In genomic region chr3:93547749-93548540, GRCm38 (mm10) we compare ENCODE assay signal across 12 mouse cellular contexts. TPM values are rescaled to one million over a fixed set of nuclear protein-coding genes. Genes with fewer than 3 reads are reported as not detected.
DNase-seq lines count a peak whose midpoint lies in the region; ATAC-seq and TF ChIP-seq lines count a peak whose summit lies in the region.
"Had no signal": no experiment of that assay in that cellular context is flagged by ENCODE, and none has a peak within 500 bp of the region (broad histone marks: within the 10 kb centered on the region; RNA-seq: fewer than 3 reads in every experiment).

No protein-coding gene starts in this region.

- peak; percentile 63 for TF ChIP-seq POLR2A in CH12.LX (IDR thresholded peaks at IDR 0.05; ENCODE audit: low read depth, low read length)

- dilution Hi-C loops in CH12.LX (cut with MboI; ENCODE audit: extremely low pct_ligation_motif_present, extremely low pct_unique_long_range_greater_than_20kb, low sequenced_read_pairs), result no loop called here

- H3K4me1 ChIP-seq in CH12.LX (ENCODE audit: control insufficient read depth in 1 of 2, insufficient read depth in 2 of 2), result peaks cover 16 to 54% of the 10 kb centered on the region in 2 experiments
- H3K4me1 ChIP-seq in hindbrain, embryonic 14.5 days (replicated peaks; ENCODE audit: control insufficient read depth, insufficient read depth, low read length), result no peaks in the 10 kb centered on the region
- H3K4me1 ChIP-seq: heart, embryonic 10.5 days; hindbrain, embryonic 13.5 days had no signal

- H3K4me2 ChIP-seq in CH12.LX (ENCODE audit: insufficient read depth, low read depth, poor library complexity, severe bottlenecking), result peak overlapping the region; percentile 86
- H3K4me2 ChIP-seq in hindbrain, embryonic 14.5 days (replicated peaks), result no peak overlapping the region
- H3K4me2 ChIP-seq: hindbrain, embryonic 13.5 days; liver, embryonic 13.5 days had no signal

- peak; percentile 94 for DNase-seq in heart, adult 11 months
- no peak for DNase-seq in heart, postnatal 10 days
- DNase-seq in CH12.LX (ENCODE audit: extremely low read depth), result peak; percentile 70
- DNase-seq in kidney, adult 11 months, result peak; percentile 61
- DNase-seq in naive thymus-derived CD4-positive, alpha-beta T cell, adult 2 months (ENCODE audit: low read depth), result peak; percentile 63
- no peak for DNase-seq in ovary, adult 18-20 months (ENCODE audit: low spot score)
- DNase-seq in hindbrain, embryonic 14.5 days (ENCODE audit: low spot score), result no peak
- no peak for DNase-seq in layer of hippocampus, adult 9-10 months (ENCODE audit: low spot score)
- DNase-seq: cerebellum, adult 11-12 months had no signal

- H3K4me3 ChIP-seq in CH12.LX (replicated peaks in 1 of 3; ENCODE audit: low read depth in 2 of 3, low read length in 2 of 3, poor library complexity in 1 of 3), result peak overlapping the region in 2 of 3 experiments; percentile 6 to 35
- no peak overlapping the region for H3K4me3 ChIP-seq in hindbrain, embryonic 14.5 days (replicated peaks; ENCODE audit: low read length)
- H3K4me3 ChIP-seq: heart, embryonic 10.5 days; hindbrain, embryonic 13.5 days; liver, embryonic 13.5 days had no signal

- peak; percentile 63 for TF ChIP-seq EP300 in CH12.LX (IDR thresholded peaks at IDR 0.05; ENCODE audit: low read length)

- TF ChIP-seq CTCF in CH12.LX (conservative IDR thresholded peaks at IDR 0.05 in 1 of 2, IDR thresholded peaks at IDR 0.05 in 1 of 2; ENCODE audit: low read depth in 2 of 2, low read length in 2 of 2), result no peak

- ATAC-seq in hindbrain, embryonic 14.5 days (ENCODE audit: low FRiP score), result no peak

- peak overlapping the region; percentile 81 for H3K9ac ChIP-seq in CH12.LX (ENCODE audit: insufficient read depth, low read depth)
- no peak overlapping the region for H3K9ac ChIP-seq in hindbrain, embryonic 14.5 days
- H3K9ac ChIP-seq: hindbrain, embryonic 13.5 days; liver, embryonic 13.5 days had no signal

- in situ Hi-C loops in CH12.LX (cut with MboI; ENCODE audit: low pct_ligation_motif_present, low pct_unique_long_range_greater_than_20kb, low sequenced_read_pairs), result loop anchor here (5.0 kb wide), 1 partner anchor 54 kb away; no protein-coding TSS in a partner anchor

- 78% methylated on average over 20 of the region's 20 CpGs for WGBS in hindbrain, embryonic 14.5 days

- H3K36me3 ChIP-seq in CH12.LX (replicated peaks in 1 of 2; ENCODE audit: control insufficient read depth in 1 of 2, insufficient read depth in 1 of 2, low read length in 1 of 2), result no peaks in the 10 kb centered on the region
- H3K36me3 ChIP-seq in hindbrain, embryonic 14.5 days (replicated peaks; ENCODE audit: control insufficient read depth, insufficient read depth), result no peaks in the 10 kb centered on the region
- H3K36me3 ChIP-seq: heart, embryonic 10.5 days; hindbrain, embryonic 13.5 days; liver, embryonic 13.5 days had no signal

- peaks cover 4% of the 10 kb centered on the region for H3K9me3 ChIP-seq in CH12.LX (replicated peaks; ENCODE audit: low read length)
- no peaks in the 10 kb centered on the region for H3K9me3 ChIP-seq in hindbrain, embryonic 14.5 days (ENCODE audit: control insufficient read depth, low read length)
- H3K9me3 ChIP-seq: heart, embryonic 10.5 days; hindbrain, embryonic 13.5 days; liver, embryonic 13.5 days had no signal

- H3K79me2 ChIP-seq in CH12.LX (replicated peaks; ENCODE audit: control insufficient read depth, extremely low read depth, insufficient read depth, poor library complexity, severe bottlenecking), result no peaks in the 10 kb centered on the region

- intact Hi-C loops in heart, postnatal 10 days (cut with DNase I), result loop anchor here (1.0 kb wide), 2 partner anchors 45 to 59 kb away; no protein-coding TSS in a partner anchor

- no peaks in the 10 kb centered on the region for H3K27me3 ChIP-seq in CH12.LX (replicated peaks)
- no peaks in the 10 kb centered on the region for H3K27me3 ChIP-seq in hindbrain, embryonic 14.5 days (ENCODE audit: control insufficient read depth, insufficient read depth, low read length)
- H3K27me3 ChIP-seq: liver, embryonic 13.5 days had no signal

- no peak for TF ChIP-seq RAD21 in CH12.LX (IDR thresholded peaks at IDR 0.05; ENCODE audit: low read depth, low read length)

- H3K27ac ChIP-seq in CH12.LX (ENCODE audit: insufficient read depth, low read depth), result peak overlapping the region; percentile 94
- no peak overlapping the region for H3K27ac ChIP-seq in hindbrain, embryonic 14.5 days
- H3K27ac ChIP-seq: heart, embryonic 10.5 days; hindbrain, embryonic 13.5 days; liver, embryonic 13.5 days had no signal

TF ChIP-seq in CH12.LX, 34 proteins besides CTCF, POLR2A, EP300 and RAD21:
- TF ChIP-seq MAZ (IDR thresholded peaks at IDR 0.05; ENCODE audit: low read depth, low read length) (peak; percentile 16; the same call in 1 of the 2 replicates), UBTF (IDR thresholded peaks at IDR 0.05; ENCODE audit: low read depth, low read length) (no peak), CHD1 (IDR thresholded peaks at IDR 0.05; ENCODE audit: low read depth, low read length) (peak; percentile 93; the same call in 1 of the 2 replicates), MYC (IDR thresholded peaks at IDR 0.05; ENCODE audit: low read depth, low read length) (0 out of 2 replicates have a peak, but pooled peaks have one; percentile 45), IRF4 (IDR thresholded peaks at IDR 0.05; ENCODE audit: low read depth, low read length) (no peak), ELF1 (IDR thresholded peaks at IDR 0.05; ENCODE audit: low read depth, low read length) (no peak; the same call in 1 of the 2 replicates), SMC3 (IDR thresholded peaks at IDR 0.05; ENCODE audit: low read depth, low read length) (no peak), ZC3H11A (IDR thresholded peaks at IDR 0.05; ENCODE audit: low read depth, low read length) (no peak), POLR2AphosphoS2 (IDR thresholded peaks at IDR 0.05; ENCODE audit: low read depth, low read length) (0 out of 2 replicates have a peak, but pooled peaks have one; percentile 31), GABPA (IDR thresholded peaks at IDR 0.05; ENCODE audit: insufficient replicate concordance, low read depth, low read length) (no peak), BHLHE40 (IDR thresholded peaks at IDR 0.05; ENCODE audit: low read depth, low read length) (peak; percentile 26; the same call in 1 of the 2 replicates), CHD2 (IDR thresholded peaks at IDR 0.05; ENCODE audit: low read length) (peak; percentile 56; the same call in 1 of the 2 replicates), MXI1 (IDR thresholded peaks at IDR 0.05; ENCODE audit: low read depth, low read length) (peak; percentile 80), SIN3A (IDR thresholded peaks at IDR 0.05; ENCODE audit: low read length) (peak; percentile 89), E2F4 (IDR thresholded peaks at IDR 0.05; ENCODE audit: insufficient replicate concordance, low read depth, low read length) (no peak), MAFK (IDR thresholded peaks at IDR 0.05; ENCODE audit: insufficient replicate concordance, low read length) (no peak), TCF12 (IDR thresholded peaks at IDR 0.05; ENCODE audit: low read depth, low read length) (peak; percentile 15; the same call in 1 of the 2 replicates), ETS1 (conservative IDR thresholded peaks at IDR 0.05; ENCODE audit: low read depth, low read length) (peak; percentile 8; the same call in 1 of the 2 replicates), NELFE (IDR thresholded peaks at IDR 0.05; ENCODE audit: low read depth, low read length) (peak; percentile 39), USF2 (conservative IDR thresholded peaks at IDR 0.05; ENCODE audit: low read depth, low read length) (no peak), NRF1 (IDR thresholded peaks at IDR 0.05; ENCODE audit: low read depth, low read length) (no peak), KAT2A (IDR thresholded peaks at IDR 0.05; ENCODE audit: insufficient replicate concordance, low read length) (no peak), JUND (conservative IDR thresholded peaks at IDR 0.05; ENCODE audit: low read depth, low read length) (no peak), RCOR1 (conservative IDR thresholded peaks at IDR 0.05; ENCODE audit: low read depth, low read length) (no peak; the same call in 1 of the 2 replicates), MEF2A (IDR thresholded peaks at IDR 0.05; ENCODE audit: borderline replicate concordance, low read depth, low read length) (peak; percentile 30; the same call in 1 of the 2 replicates), MAX (IDR thresholded peaks at IDR 0.05; ENCODE audit: low read length) (peak; percentile 52; the same call in 1 of the 2 replicates), JUN (IDR thresholded peaks at IDR 0.05; ENCODE audit: insufficient read depth, low read depth, low read length) (no peak), USF1 (IDR thresholded peaks at IDR 0.05; ENCODE audit: low read depth, low read length) (no peak), PAX5 (IDR thresholded peaks at IDR 0.05; ENCODE audit: low read length) (no peak), TBP (conservative IDR thresholded peaks at IDR 0.05; ENCODE audit: low read depth, low read length) (peak; percentile 67; the same call in 1 of the 2 replicates)

RNA-seq across cellular contexts. Expression of gene S100a10, which starts 6.9 kb away (rescaled TPM):
- 100 to 1,000 TPM; 143 to 197 TPM for total RNA-seq in heart, postnatal 10 days (2021)
- total RNA-seq in CH12.LX (2012; rRNA removed) (352 and 369 TPM in 2 replicates), CH12.LX (2014; rRNA removed) (429 and 518 TPM in 2 replicates)
- polyA plus RNA-seq in CH12.LX (2012; ENCODE audit: insufficient read length, low read depth), result 213 and 259 TPM in 2 replicates
- polyA plus RNA-seq in hindbrain, embryonic 14.5 days (2014; fragmentation: Nextera tagmentation; extraction: Ambion mirVana), result 172 and 201 TPM in 2 replicates

RNA-seq across cellular contexts. Expression of gene S100a11, which starts 27.7 kb away (rescaled TPM):
- total RNA-seq in heart, postnatal 10 days (2021), result 100 to 1,000 TPM; 212 to 217 TPM
- total RNA-seq in CH12.LX (2012; rRNA removed), result 33.4 and 47.2 TPM in 2 replicates
- total RNA-seq in CH12.LX (2014; rRNA removed), result 68.9 and 75.2 TPM in 2 replicates
- polyA plus RNA-seq in CH12.LX (2012; ENCODE audit: insufficient read length, low read depth), result 448 and 468 TPM in 2 replicates
- polyA plus RNA-seq in hindbrain, embryonic 14.5 days (2014; fragmentation: Nextera tagmentation; extraction: Ambion mirVana), result 185 and 218 TPM in 2 replicates

Comparison
In these comparisons a context has a peak if more than half of its experiments do, and no peak if none do; other contexts are left out.
1. DNase-seq: peak in heart, adult 11 months (single experiment), CH12.LX (single experiment), kidney, adult 11 months (single experiment) and naive thymus-derived CD4-positive, alpha-beta T cell, adult 2 months (single experiment); none in heart, postnatal 10 days (0 of 2), ovary, adult 18-20 months (single experiment), hindbrain, embryonic 14.5 days (single experiment) and layer of hippocampus, adult 9-10 months (single experiment).